Mouse (Mus musculus) G1E (cell line): ENCODE measurements around the gene Apln. TPM values are rescaled to one million over a fixed set of nuclear protein-coding genes. Genes with fewer than 3 reads are reported as not detected.

ENCODE experiments used
- ATAC-seq: 2 replicates; pipeline ENCODE4 v1.8.0; 2016; ENCODE audit warnings: mild to moderate bottlenecking; ENCODE audit not compliant: insufficient number of reproducible peaks, poor library complexity, low FRiP score, severe bottlenecking; ENCODE audit errors: extremely low read depth
- DNase-seq: peaks from one replicate; pipeline ENCODE4 v3.0.0; 2012; ENCODE audit warnings: low spot score
- H3K27me3 ChIP-seq: 2 replicates; pipeline ENCODE4 v1.6.1; 2012; ENCODE audit warnings: mild to moderate bottlenecking, low read length, inconsistent platforms; ENCODE audit not compliant: insufficient read depth
- H3K36me3 ChIP-seq: replicated peaks from 2 replicates; pipeline ENCODE3; 2012; ENCODE audit warnings: mild to moderate bottlenecking, inconsistent platforms
- H3K4me1 ChIP-seq: 2 replicates; pipeline ENCODE4 v1.6.1; 2012; ENCODE audit warnings: low read depth, low read length, inconsistent platforms, mixed read lengths; ENCODE audit not compliant: insufficient read depth
- H3K4me3 ChIP-seq: 2 replicates; pipeline ENCODE4 v1.5.1; 2012; ENCODE audit warnings: low read depth, mild to moderate bottlenecking, inconsistent platforms, low read length, moderate library complexity, mixed read lengths
- H3K9me3 ChIP-seq: replicated peaks from 2 replicates; pipeline ENCODE4 v1.6.1; 2012; ENCODE audit warnings: inconsistent platforms
- CTCF ChIP-seq: IDR thresholded peaks from 2 replicates; pipeline ENCODE4 v1.5.1; 2012; ENCODE audit warnings: low read depth, low read length, inconsistent platforms, mixed read lengths
- GATA1 ChIP-seq: IDR thresholded peaks from 2 replicates; pipeline ENCODE4 v1.6.1; 2012; ENCODE audit warnings: borderline replicate concordance, low read length, inconsistent platforms, mixed read lengths
- GATA2 ChIP-seq: IDR thresholded peaks from 2 replicates; pipeline ENCODE4 v1.6.1; 2012; ENCODE audit warnings: low read depth, low read length, inconsistent platforms, borderline replicate concordance
- POLR2AphosphoS5 ChIP-seq: IDR thresholded peaks from 2 replicates; pipeline ENCODE4 v1.6.1; 2012; ENCODE audit warnings: low read depth, low read length, inconsistent platforms; ENCODE audit not compliant: insufficient replicate concordance
- TAL1 ChIP-seq: conservative IDR thresholded peaks from 2 replicates; pipeline ENCODE4 v1.6.1; 2012; ENCODE audit warnings: low read depth, low read length, inconsistent platforms, mixed read lengths
- polyA plus RNA-seq: library from polyadenylated mRNA; stranded (reverse); fragments of >175 nt; gene quantifications from 2 replicates; pipeline ENCODE4 v1.2.3, GENCODE M21; 2012
- total RNA-seq, 2 experiments: library from RNA; stranded (forward) in 1 of 2; stranded (reverse) in 1 of 2; fragments of 200-1000 nt in 1 of 2; fragments of >200 nt in 1 of 2; fragmentation: Nextera tagmentation in 1 of 2; gene quantifications; 2 replicates each; pipeline ENCODE4 v1.2.3; 2014 to 2017

The Apln gene
- total and polyA plus RNA-seq, 3 experiments: 0.04 to 0.05 TPM; not detected in 1

DNA sequence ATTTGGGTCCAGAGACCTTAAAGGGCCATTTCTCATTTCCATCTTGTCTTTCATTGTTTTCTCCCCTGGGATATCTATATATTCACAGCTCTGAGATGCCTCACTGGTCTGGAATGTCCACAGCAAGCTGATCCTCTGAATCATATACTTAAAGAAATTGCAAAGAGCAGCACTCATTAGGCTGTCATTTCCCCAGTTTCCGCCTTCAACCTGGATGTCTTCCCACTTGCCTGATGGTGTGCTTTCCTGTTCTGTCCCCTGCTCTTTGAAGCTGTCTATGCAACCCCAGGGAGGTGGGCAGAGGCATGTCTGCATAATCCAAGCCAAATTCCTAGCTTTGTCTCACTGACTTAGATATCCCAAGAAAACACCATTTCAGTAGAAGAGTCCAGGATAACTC lies 9.6 kb upstream of the Apln start:
- Histone ChIP-seq H3K9me3 (no peaks in the 10 kb centered on the region), H3K36me3 (no peaks in the 10 kb centered on the region), H3K4me1 (no peaks in the 10 kb centered on the region), H3K4me3 (no peak overlapping the region), H3K27me3 (no peaks in the 10 kb centered on the region)
- ATAC-seq: no peak
- TF ChIP-seq GATA2: no peak
- TF ChIP-seq POLR2AphosphoS5: no peak
- TF ChIP-seq GATA1: no peak
- TF ChIP-seq TAL1: no peak
- no peak for TF ChIP-seq CTCF
- no peak for DNase-seq

DNA sequence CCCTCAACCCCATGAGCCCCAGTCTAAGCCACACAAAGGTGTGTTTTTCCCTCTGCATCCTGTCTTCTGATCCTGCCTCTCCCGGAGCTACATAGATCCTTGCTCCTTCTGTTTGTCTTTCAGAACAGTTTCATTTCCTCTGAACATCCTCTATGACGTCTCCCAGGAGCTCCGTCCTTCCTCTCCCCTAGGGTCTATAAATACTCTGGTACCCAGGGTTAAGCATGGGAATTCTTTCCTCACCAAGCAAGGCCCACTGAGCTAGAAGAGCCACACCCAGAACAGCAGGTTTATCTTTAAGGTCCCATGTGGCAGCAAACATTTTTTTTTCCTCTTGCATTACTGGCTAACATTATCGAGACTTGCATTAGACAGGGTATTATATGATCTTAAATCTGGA lies 8.1 kb upstream of the Apln start:
- Histone ChIP-seq H3K4me1 (no peaks in the 10 kb centered on the region), H3K36me3 (no peaks in the 10 kb centered on the region), H3K9me3 (no peaks in the 10 kb centered on the region), H3K4me3 (no peak overlapping the region), H3K27me3 (no peaks in the 10 kb centered on the region)
- ATAC-seq (no peak), DNase-seq (no peak)
- TF ChIP-seq GATA1 (no peak), POLR2AphosphoS5 (no peak), GATA2 (no peak), TAL1 (no peak), CTCF (no peak)

DNA sequence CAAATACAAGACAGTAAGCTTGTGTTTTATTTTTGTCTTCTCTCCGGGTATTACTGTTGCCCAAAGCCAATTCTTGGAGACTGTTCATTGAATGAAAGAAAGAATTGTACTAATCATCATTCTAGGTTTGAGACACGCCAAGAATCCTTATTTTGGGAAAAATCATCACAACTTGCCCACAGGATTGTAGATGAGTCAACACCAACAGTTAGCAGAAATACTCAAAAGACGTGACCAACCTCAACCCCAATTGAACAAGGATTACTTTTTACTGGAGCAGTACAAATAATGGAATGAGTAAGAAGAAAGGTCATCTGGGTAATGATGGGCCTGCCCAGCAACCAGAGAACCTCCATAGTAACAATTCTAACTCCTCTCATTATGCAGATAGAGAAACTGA lies 5.7 kb upstream of the Apln start:
- ATAC-seq: no peak
- H3K4me1 ChIP-seq: no peaks in the 10 kb centered on the region
- no peaks in the 10 kb centered on the region for H3K9me3 ChIP-seq
- TF ChIP-seq GATA1 (no peak), TAL1 (no peak), CTCF (no peak)
- H3K27me3 ChIP-seq: no peaks in the 10 kb centered on the region
- DNase-seq: no peak
- H3K4me3 ChIP-seq: no peak overlapping the region
- no peaks in the 10 kb centered on the region for H3K36me3 ChIP-seq

DNA sequence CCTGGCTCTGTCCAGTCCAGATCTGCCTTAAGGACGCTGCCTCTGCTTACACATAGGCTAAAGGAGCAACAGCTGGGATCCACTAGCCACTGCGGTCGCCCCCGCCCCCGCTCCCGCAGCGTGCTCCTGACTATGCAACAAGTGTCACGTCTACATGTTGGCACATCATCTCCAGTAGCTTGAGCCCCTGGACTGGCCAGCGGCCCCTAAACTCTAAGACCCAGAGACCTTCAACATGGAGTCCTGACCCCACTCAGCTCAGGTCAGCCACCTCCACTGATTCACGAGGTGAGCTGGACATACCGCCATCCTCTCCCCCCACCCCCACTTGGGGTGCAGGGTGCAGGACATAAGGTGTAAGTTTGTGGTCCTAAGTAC lies 898 bp downstream of the Apln start:
- no peaks in the 10 kb centered on the region for H3K4me1 ChIP-seq
- peaks cover 2% of the 10 kb centered on the region; the same call in 1 of the 2 replicates for H3K27me3 ChIP-seq
- TF ChIP-seq CTCF (no peak), POLR2AphosphoS5 (no peak), GATA2 (no peak), GATA1 (no peak), TAL1 (no peak)
- no peaks in the 10 kb centered on the region for H3K9me3 ChIP-seq
- H3K36me3 ChIP-seq: no peaks in the 10 kb centered on the region
- no peak for ATAC-seq
- no peak overlapping the region for H3K4me3 ChIP-seq
- DNase-seq: no peak

DNA sequence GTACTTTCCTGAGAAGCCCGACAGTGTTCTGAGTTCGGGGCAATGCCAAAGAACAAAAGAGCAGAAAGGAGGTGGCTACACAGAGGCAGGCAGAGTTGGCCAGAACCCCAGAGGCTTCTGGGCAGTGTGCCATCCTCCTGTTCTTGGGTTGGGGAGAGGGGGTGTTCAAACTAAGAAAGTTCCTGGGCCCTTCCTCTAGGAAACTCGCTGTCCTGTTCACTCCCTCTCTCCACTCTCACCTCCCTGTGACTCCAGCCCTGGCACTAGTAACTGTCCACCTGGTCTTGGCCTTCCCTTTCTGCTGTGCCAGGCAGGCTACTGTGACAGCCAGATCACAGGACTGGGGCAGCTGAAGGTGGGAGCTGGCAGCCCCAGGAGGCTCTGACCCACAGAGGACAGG lies 1.6 kb downstream of the Apln start:
- H3K36me3 ChIP-seq: no peaks in the 10 kb centered on the region
- no peak for ATAC-seq
- H3K4me1 ChIP-seq: no peaks in the 10 kb centered on the region
- H3K4me3 ChIP-seq: no peak overlapping the region
- no peaks in the 10 kb centered on the region for H3K9me3 ChIP-seq
- H3K27me3 ChIP-seq: peaks cover 2% of the 10 kb centered on the region; the same call in 1 of the 2 replicates
- DNase-seq: no peak
- TF ChIP-seq TAL1 (no peak), GATA1 (no peak), CTCF (no peak), POLR2AphosphoS5 (no peak), GATA2 (no peak)

DNA sequence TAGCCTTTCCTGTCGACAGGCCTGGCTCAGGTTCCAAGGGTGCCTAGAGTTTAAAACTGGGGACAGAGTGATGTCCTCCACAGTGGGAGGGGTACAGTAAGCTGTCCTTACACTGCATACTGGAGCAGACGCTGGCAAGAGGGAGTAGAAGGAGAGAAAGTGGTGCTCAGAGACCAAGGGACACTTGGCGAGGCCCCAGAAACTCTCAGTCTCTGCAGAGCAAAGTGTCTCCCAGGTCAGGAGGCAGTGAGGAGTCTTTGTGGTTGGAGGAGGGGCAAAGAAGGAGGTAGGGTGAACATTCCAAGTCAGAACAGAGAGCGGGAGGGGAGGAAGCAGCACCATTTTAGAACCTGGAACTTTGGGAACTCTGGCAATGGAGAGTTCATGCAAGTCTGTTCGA lies 2.8 kb downstream of the Apln start:
- Histone ChIP-seq H3K4me1 (no peaks in the 10 kb centered on the region), H3K36me3 (no peaks in the 10 kb centered on the region), H3K27me3 (peaks cover 2% of the 10 kb centered on the region; the same call in 1 of the 2 replicates), H3K4me3 (no peak overlapping the region), H3K9me3 (no peaks in the 10 kb centered on the region)
- ATAC-seq (no peak), DNase-seq (no peak)
- TF ChIP-seq POLR2AphosphoS5 (no peak), GATA1 (no peak), TAL1 (no peak), GATA2 (no peak), CTCF (no peak)
